In genomic region chr9:77910270-77911240, GRCm38 (mm10) we compare ENCODE assay signal across 8 mouse cellular contexts. TPM values are rescaled to one million over a fixed set of nuclear protein-coding genes. Genes with fewer than 3 reads are reported as not detected.
DNase-seq lines count a peak whose midpoint lies in the region; ATAC-seq and TF ChIP-seq lines count a peak whose summit lies in the region.

No protein-coding gene starts in this region.

- peak; percentile 84 for ATAC-seq in G1E (ENCODE audit: extremely low read depth, insufficient number of reproducible peaks, low FRiP score, poor library complexity, severe bottlenecking)
- peak; percentile 95 for ATAC-seq in forebrain, embryonic 16.5 days
- peak; percentile 95 for ATAC-seq in neural tube, embryonic 14.5 days (ENCODE audit: low read depth)

- WGBS in forebrain, embryonic 16.5 days: under 1% methylated on average over 66 of the region's 68 CpGs
- under 1% methylated on average over 67 of the region's 68 CpGs for WGBS in neural tube, embryonic 14.5 days

- peak overlapping the region; percentile 54 for H3K4me2 ChIP-seq in forebrain, embryonic 16.5 days (ENCODE audit: low read length)
- peak overlapping the region; percentile 68 for H3K4me2 ChIP-seq in neural tube, embryonic 14.5 days (ENCODE audit: low read depth, low read length)

- H3K4me3 ChIP-seq in G1E (ENCODE audit: low read depth, low read length): peak overlapping the region; percentile 79
- peak overlapping the region; percentile 60 for H3K4me3 ChIP-seq in forebrain, embryonic 16.5 days (replicated peaks; ENCODE audit: low read length)
- H3K4me3 ChIP-seq in neural tube, embryonic 14.5 days (ENCODE audit: low read depth, low read length): peak overlapping the region; percentile 74
- peak overlapping the region; percentile 83 for H3K4me3 ChIP-seq in testis, adult 2 months (ENCODE audit: control insufficient read depth, low read depth, low read length)

- peak overlapping the region; percentile 78 for H3K27ac ChIP-seq in forebrain, embryonic 16.5 days (ENCODE audit: low read length)
- peak overlapping the region; percentile 94 for H3K27ac ChIP-seq in neural tube, embryonic 14.5 days (ENCODE audit: low read depth, low read length)
- peak overlapping the region; percentile 87 for H3K27ac ChIP-seq in testis, adult 2 months (ENCODE audit: control insufficient read depth, insufficient read depth, low read depth, low read length)

- H3K27me3 ChIP-seq in G1E (ENCODE audit: insufficient read depth, low read length): no peaks in the 10 kb centered on the region
- H3K27me3 ChIP-seq in forebrain, embryonic 16.5 days (replicated peaks; ENCODE audit: control insufficient read depth, insufficient read depth, low read length): no peaks in the 10 kb centered on the region
- no peaks in the 10 kb centered on the region for H3K27me3 ChIP-seq in neural tube, embryonic 14.5 days (ENCODE audit: control insufficient read depth, insufficient read depth, low read length)
- no peaks in the 10 kb centered on the region for H3K27me3 ChIP-seq in testis, adult 2 months (ENCODE audit: control insufficient read depth, insufficient read depth, low read length)

- DNase-seq in G1E (ENCODE audit: low spot score): peak; percentile 94
- DNase-seq in cerebellum, adult 18-20 months: peak; percentile 90 to 93
- peak; percentile 92 to 96 for DNase-seq in heart, postnatal 36 days
- DNase-seq in layer of hippocampus, adult 18-20 months (ENCODE audit: low spot score in 2 of 2): peak; percentile 71 to 85
- peak; percentile 96 for DNase-seq in lung, adult 18-20 months

- peak; percentile 9 for TF ChIP-seq POLR2A in testis, adult 2 months (IDR thresholded peaks at IDR 0.05; ENCODE audit: control insufficient read depth, low read depth, low read length)

- intact Hi-C loops in heart, postnatal 36 days (cut with DNase I): loop anchor here (1.0 to 10.0 kb wide), 3 partner anchors 96 to 264 kb away; no protein-coding TSS in a partner anchor

- H3K9me3 ChIP-seq in G1E (replicated peaks): no peaks in the 10 kb centered on the region; the same call in 1 of the 2 replicates
- no peaks in the 10 kb centered on the region for H3K9me3 ChIP-seq in forebrain, embryonic 16.5 days (ENCODE audit: control insufficient read depth, low read length)
- H3K9me3 ChIP-seq in neural tube, embryonic 14.5 days (ENCODE audit: control insufficient read depth, low read length): no peaks in the 10 kb centered on the region

- no peak for TF ChIP-seq CTCF in G1E (IDR thresholded peaks at IDR 0.05; ENCODE audit: low read depth, low read length)
- TF ChIP-seq CTCF in testis, adult 2 months (IDR thresholded peaks at IDR 0.05; ENCODE audit: control insufficient read depth, insufficient read depth, insufficient replicate concordance, low read depth, low read length): no peak

- peaks cover 4% of the 10 kb centered on the region for H3K36me3 ChIP-seq in G1E (replicated peaks)
- H3K36me3 ChIP-seq in forebrain, embryonic 16.5 days (ENCODE audit: control insufficient read depth, insufficient read depth): no peaks in the 10 kb centered on the region
- H3K36me3 ChIP-seq in neural tube, embryonic 14.5 days (ENCODE audit: control insufficient read depth, insufficient read depth, low read length): no peaks in the 10 kb centered on the region
- H3K36me3 ChIP-seq in testis, adult 2 months (ENCODE audit: control insufficient read depth, insufficient read depth, low read length): no peaks in the 10 kb centered on the region

- peaks cover 31% of the 10 kb centered on the region for H3K4me1 ChIP-seq in G1E (ENCODE audit: insufficient read depth, low read depth, low read length)
- H3K4me1 ChIP-seq in forebrain, embryonic 16.5 days (replicated peaks; ENCODE audit: control insufficient read depth, insufficient read depth, low read length): peaks cover 5% of the 10 kb centered on the region
- peaks cover 4% of the 10 kb centered on the region; the same call in 1 of the 2 replicates for H3K4me1 ChIP-seq in neural tube, embryonic 14.5 days (ENCODE audit: control insufficient read depth, insufficient read depth, low read length)
- H3K4me1 ChIP-seq in testis, adult 2 months (ENCODE audit: control insufficient read depth, insufficient read depth, low read length): peaks cover 9% of the 10 kb centered on the region

- H3K9ac ChIP-seq in forebrain, embryonic 16.5 days (replicated peaks; ENCODE audit: low read depth, low read length): peak overlapping the region; percentile 77
- peak overlapping the region; percentile 83 for H3K9ac ChIP-seq in neural tube, embryonic 14.5 days (replicated peaks; ENCODE audit: low read depth, low read length)

RNA-seq across cellular contexts. Expression of gene Elovl5, which starts 6.6 kb away (rescaled TPM):
- total RNA-seq in G1E (2014; fragmentation: Nextera tagmentation) (80.4 and 81.5 TPM in 2 replicates), G1E (2017) (94.5 and 99.9 TPM in 2 replicates)
- 6.3 and 11.7 TPM in 2 replicates for polyA plus RNA-seq in G1E (2012)
- polyA plus RNA-seq in forebrain, embryonic 16.5 days (2015; fragmentation: Nextera tagmentation; extraction: Ambion mirVana): 70.7 and 78.9 TPM in 2 replicates
- 10 to 100 TPM; 28.8 to 35.2 TPM for total RNA-seq in heart, postnatal 36 days (2021)
- total RNA-seq in layer of hippocampus, adult 18-20 months (2021): 10 to 100 TPM; 70.4 to 73.1 TPM
- 69.1 and 69.7 TPM in 2 replicates for polyA plus RNA-seq in neural tube, embryonic 14.5 days (2014; fragmentation: Nextera tagmentation; extraction: Ambion mirVana)
- 54.1 and 74.7 TPM in 2 replicates for polyA plus RNA-seq in testis, adult 2 months (2012; rRNA removed)

Comparison
In these comparisons a context has a peak if more than half of its experiments do, and no peak if none do; other contexts are left out.
1. Peak in every context shown above with its lines: DNase-seq, ATAC-seq, H3K4me3 ChIP-seq and H3K27ac ChIP-seq.